Mouse (Mus musculus) brain, embryonic 14.5 days (tissue): ENCODE data around the gene Sema4c.

Source experiments
- CTCF ChIP-seq: fragments of 200-500 bp; IDR thresholded peaks from 2 replicates; pipeline ENCODE4 v1.5.1; 2012; ENCODE audit warnings: inconsistent platforms, mild to moderate bottlenecking, moderate library complexity, borderline replicate concordance; ENCODE audit not compliant: insufficient read depth, insufficient read length; ENCODE audit errors: extremely low read depth
- POLR2A ChIP-seq: fragments of 200-500 bp; IDR thresholded peaks from 2 replicates; pipeline ENCODE4 v1.6.1; 2012; ENCODE audit warnings: mild to moderate bottlenecking, inconsistent platforms, borderline replicate concordance; ENCODE audit not compliant: poor library complexity, insufficient read depth, insufficient read length, severe bottlenecking; ENCODE audit errors: extremely low read depth

GRCm38 (mm10) chr1:36602271-36602670 lies 44.1 kb upstream of the Sema4c start:
- no peak for TF ChIP-seq CTCF
- TF ChIP-seq POLR2A: no peak
